Mouse (Mus musculus): Measurements from ENCODE around the gene Ngb. TPM values are rescaled to one million over a fixed set of nuclear protein-coding genes. Genes with fewer than 3 reads are reported as not detected.

Gene Ngb
- polyA plus RNA-seq, 1 experiment from 2014 or later = 3.0 TPM

DNA sequence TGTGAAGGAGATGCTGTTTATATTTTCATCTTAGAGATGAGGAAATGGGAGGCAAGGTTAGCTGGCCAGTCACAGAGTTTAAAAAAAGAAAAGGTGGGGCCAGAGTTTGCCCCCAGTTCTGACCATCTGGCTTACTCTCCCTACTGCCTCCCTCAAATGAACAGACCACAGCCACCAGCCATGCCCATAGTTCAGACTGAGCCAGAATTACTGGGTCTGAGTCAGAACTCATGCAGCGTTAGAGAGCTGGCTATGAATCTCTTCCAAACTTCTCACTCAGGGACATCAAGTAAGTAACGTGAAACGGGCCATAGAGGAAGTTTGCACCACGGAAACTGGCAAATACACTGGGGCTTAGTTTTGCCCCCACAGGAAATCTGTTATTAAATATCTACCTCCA is 2.5 kb upstream of the Ngb start:
- H3K9me3 ChIP-seq (replicated peaks; ENCODE audit: control insufficient read depth, low read length) = no peaks in the 10 kb centered on the region
- 68% methylated on average over 4 of the region's 4 CpGs for WGBS
- no peak for ATAC-seq (ENCODE audit: insufficient read depth, low FRiP score)
- no peak overlapping the region for H3K9ac ChIP-seq (ENCODE audit: low read length)
- H3K27me3 ChIP-seq (ENCODE audit: control insufficient read depth, insufficient read depth, low read length) = peaks cover 22% of the 10 kb centered on the region
- no peak overlapping the region for H3K4me3 ChIP-seq (replicated peaks; ENCODE audit: low read length)
- H3K4me2 ChIP-seq (ENCODE audit: low read depth, low read length) = no peak overlapping the region
- H3K4me1 ChIP-seq (ENCODE audit: control insufficient read depth, insufficient read depth, low read length) = 0 out of 2 replicates have a peak, but pooled peaks cover 4% of the 10 kb centered on the region
- H3K36me3 ChIP-seq (ENCODE audit: control insufficient read depth, insufficient read depth, low read length) = no peaks in the 10 kb centered on the region
- H3K27ac ChIP-seq (ENCODE audit: low read length) = no peak overlapping the region

DNA sequence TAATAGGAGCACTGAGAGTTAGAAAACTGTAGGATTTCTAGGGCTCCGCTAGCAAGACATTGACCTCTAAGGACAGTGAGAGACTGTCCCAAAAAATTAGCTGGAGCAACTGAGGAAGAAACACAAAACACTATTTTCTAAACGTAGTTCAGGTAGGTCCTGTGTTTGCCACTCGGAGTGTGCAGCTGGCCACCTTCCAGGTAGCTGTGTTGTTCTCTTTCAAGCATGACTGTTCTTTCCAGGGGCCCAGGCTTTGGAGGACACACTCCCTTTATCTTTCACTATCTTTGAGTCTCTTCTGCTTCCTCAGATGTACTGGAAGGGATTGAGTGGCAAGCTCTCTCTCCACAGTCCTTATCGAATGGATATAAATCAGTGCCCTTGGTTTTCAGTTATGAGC is 1.1 kb upstream of the Ngb start:
- Histone ChIP-seq H3K27me3 (ENCODE audit: control insufficient read depth, insufficient read depth, low read length) (peaks cover 22% of the 10 kb centered on the region), H3K4me3 (replicated peaks; ENCODE audit: low read length) (no peak overlapping the region), H3K9me3 (replicated peaks; ENCODE audit: control insufficient read depth, low read length) (no peaks in the 10 kb centered on the region), H3K4me2 (ENCODE audit: low read depth, low read length) (no peak overlapping the region), H3K4me1 (ENCODE audit: control insufficient read depth, insufficient read depth, low read length) (0 out of 2 replicates have a peak, but pooled peaks cover 4% of the 10 kb centered on the region), H3K27ac (ENCODE audit: low read length) (no peak overlapping the region), H3K9ac (ENCODE audit: low read length) (no peak overlapping the region), H3K36me3 (ENCODE audit: control insufficient read depth, insufficient read depth, low read length) (no peaks in the 10 kb centered on the region)
- no peak for ATAC-seq (ENCODE audit: insufficient read depth, low FRiP score)
- 87% methylated on average over 4 of the region's 4 CpGs for WGBS

DNA sequence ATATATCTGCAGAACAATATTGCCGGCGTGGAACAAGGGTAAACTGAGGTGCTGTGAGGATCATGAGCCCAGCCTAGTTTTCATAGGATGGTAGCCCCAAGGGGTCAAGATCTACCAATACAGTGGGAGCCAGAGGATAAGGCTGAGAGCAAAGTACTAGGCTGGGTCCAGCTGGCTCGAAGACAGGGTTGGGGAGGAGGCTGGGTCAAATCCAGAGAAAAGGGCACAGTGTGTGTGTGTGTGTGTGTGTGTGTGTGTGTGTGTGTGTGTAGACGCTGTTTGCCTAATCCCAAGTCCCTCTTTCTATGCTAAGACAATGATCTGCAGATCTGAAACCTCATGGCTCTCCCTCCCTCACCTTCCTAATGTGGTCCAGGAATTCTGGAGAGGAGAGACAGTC is 2.0 kb downstream of the Ngb start:
- no peaks in the 10 kb centered on the region for H3K9me3 ChIP-seq (replicated peaks; ENCODE audit: control insufficient read depth, low read length)
- H3K27ac ChIP-seq (ENCODE audit: low read length) = no peak overlapping the region
- H3K27me3 ChIP-seq (ENCODE audit: control insufficient read depth, insufficient read depth, low read length) = peaks cover 22% of the 10 kb centered on the region
- no peaks in the 10 kb centered on the region for H3K36me3 ChIP-seq (ENCODE audit: control insufficient read depth, insufficient read depth, low read length)
- H3K9ac ChIP-seq (ENCODE audit: low read length) = no peak overlapping the region
- ATAC-seq (ENCODE audit: insufficient read depth, low FRiP score) = no peak
- no peak overlapping the region for H3K4me2 ChIP-seq (ENCODE audit: low read depth, low read length)
- 0 out of 2 replicates have a peak, but pooled peaks cover 4% of the 10 kb centered on the region for H3K4me1 ChIP-seq (ENCODE audit: control insufficient read depth, insufficient read depth, low read length)
- no peak overlapping the region for H3K4me3 ChIP-seq (replicated peaks; ENCODE audit: low read length)
- 84% methylated on average over 4 of the region's 4 CpGs for WGBS

DNA sequence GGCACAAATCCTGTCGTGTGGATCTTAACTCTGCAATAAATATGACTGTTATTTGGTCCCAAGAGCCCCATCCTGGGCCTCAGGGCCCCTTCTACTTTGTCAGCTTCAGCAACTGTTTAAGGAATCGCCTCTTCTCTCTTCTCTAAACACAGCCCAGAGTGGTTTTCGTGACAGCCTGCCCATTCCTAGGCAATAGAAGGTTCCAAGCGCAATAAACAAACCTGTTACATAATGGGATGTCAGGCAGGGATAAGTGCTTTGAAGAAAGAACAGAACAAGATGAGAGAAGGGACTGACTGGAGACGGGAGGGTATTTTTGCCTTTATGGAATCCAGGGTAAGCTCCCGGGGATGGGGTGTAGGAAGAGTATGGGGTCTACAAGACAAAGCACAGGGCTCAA is 8.7 kb downstream of the Ngb start:
- no peak overlapping the region for H3K4me2 ChIP-seq (ENCODE audit: low read depth, low read length)
- no peaks in the 10 kb centered on the region for H3K27me3 ChIP-seq (ENCODE audit: control insufficient read depth, insufficient read depth, low read length)
- ATAC-seq (ENCODE audit: insufficient read depth, low FRiP score) = no peak
- H3K27ac ChIP-seq (ENCODE audit: low read length) = no peak overlapping the region
- no peaks in the 10 kb centered on the region for H3K9me3 ChIP-seq (replicated peaks; ENCODE audit: control insufficient read depth, low read length)
- WGBS = 50% methylated on average over 6 of the region's 6 CpGs
- H3K4me1 ChIP-seq (ENCODE audit: control insufficient read depth, insufficient read depth, low read length) = no peaks in the 10 kb centered on the region
- no peak overlapping the region for H3K4me3 ChIP-seq (replicated peaks; ENCODE audit: low read length)
- H3K36me3 ChIP-seq (ENCODE audit: control insufficient read depth, insufficient read depth, low read length) = no peaks in the 10 kb centered on the region
- H3K9ac ChIP-seq (ENCODE audit: low read length) = no peak overlapping the region

DNA sequence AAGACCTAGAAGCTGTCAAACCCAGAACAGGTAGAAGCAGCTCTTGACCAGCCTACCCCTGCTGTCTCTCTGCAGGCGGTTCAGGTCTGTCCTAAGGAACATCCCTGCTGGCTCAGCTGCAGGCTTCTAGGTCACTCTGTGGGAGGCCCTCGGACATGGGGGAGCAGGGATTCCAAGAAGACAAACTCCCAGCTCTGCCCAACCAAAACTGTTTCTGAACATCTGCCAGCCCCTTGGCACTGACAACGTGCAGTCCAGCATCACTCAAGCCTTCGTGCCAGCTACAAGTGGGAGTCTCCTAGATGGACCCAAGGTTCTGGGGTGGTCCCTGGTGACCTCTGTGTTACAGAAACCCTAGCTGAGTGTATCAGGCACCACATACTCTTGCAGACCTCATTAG is 9.1 kb downstream of the Ngb start:
- Histone ChIP-seq H3K4me2 (ENCODE audit: low read depth, low read length) (no peak overlapping the region), H3K4me3 (replicated peaks; ENCODE audit: low read length) (no peak overlapping the region), H3K9me3 (replicated peaks; ENCODE audit: control insufficient read depth, low read length) (no peaks in the 10 kb centered on the region), H3K27me3 (ENCODE audit: control insufficient read depth, insufficient read depth, low read length) (no peaks in the 10 kb centered on the region), H3K27ac (ENCODE audit: low read length) (no peak overlapping the region), H3K36me3 (ENCODE audit: control insufficient read depth, insufficient read depth, low read length) (no peaks in the 10 kb centered on the region), H3K4me1 (ENCODE audit: control insufficient read depth, insufficient read depth, low read length) (no peaks in the 10 kb centered on the region), H3K9ac (ENCODE audit: low read length) (no peak overlapping the region)
- ATAC-seq (ENCODE audit: insufficient read depth, low FRiP score) = peak; percentile 21; the same call in 1 of the 2 replicates
- WGBS = 74% methylated on average over 4 of the region's 4 CpGs

DNA sequence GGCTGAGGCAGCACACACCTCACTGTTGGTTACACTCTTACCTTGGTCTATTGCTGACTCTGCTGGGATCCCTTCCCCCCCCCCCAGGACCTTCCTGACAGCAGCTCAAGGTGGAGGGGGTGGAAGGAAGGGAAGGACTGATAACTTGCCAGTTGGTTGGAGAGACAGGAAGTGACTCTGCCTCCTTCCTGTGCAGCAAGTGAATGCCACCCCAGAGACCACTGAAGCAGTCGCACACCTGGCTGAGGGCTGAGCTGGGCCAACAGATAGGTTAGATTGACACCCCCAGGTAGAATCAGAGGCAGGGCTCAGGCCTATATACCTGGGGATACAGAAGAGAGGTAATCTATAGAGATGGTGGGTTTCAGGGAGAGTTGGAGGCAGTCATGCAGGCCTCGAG is 10.4 kb downstream of the Ngb start:
- no peak for ATAC-seq (ENCODE audit: insufficient read depth, low FRiP score)
- no peak overlapping the region for H3K9ac ChIP-seq (ENCODE audit: low read length)
- H3K4me1 ChIP-seq (ENCODE audit: control insufficient read depth, insufficient read depth, low read length) = no peaks in the 10 kb centered on the region

DNA sequence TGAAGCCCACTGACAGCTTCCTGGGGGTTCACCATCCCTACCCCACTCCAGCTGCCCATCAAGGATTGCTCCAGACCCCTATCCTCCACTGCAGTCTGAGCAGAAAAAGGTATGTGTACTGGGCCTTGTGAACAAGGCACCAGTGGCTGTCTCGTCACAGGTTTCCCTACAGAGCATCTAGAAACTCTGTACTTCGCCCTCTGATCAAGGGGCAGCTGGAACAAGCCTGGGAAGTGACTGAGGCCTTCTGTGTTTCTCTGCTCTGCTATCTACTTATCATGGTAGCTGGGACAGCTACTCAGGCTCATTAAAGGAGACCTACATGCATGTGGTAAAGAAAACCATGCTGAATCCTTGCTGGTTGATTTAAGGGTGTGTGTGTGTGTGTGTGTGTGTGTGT is 12.6 kb downstream of the Ngb start:
- WGBS = 74% methylated on average over 2 of the region's 2 CpGs
- Histone ChIP-seq H3K9me3 (replicated peaks; ENCODE audit: control insufficient read depth, low read length) (no peaks in the 10 kb centered on the region), H3K4me3 (replicated peaks; ENCODE audit: low read length) (no peak overlapping the region), H3K4me2 (ENCODE audit: low read depth, low read length) (no peak overlapping the region), H3K36me3 (ENCODE audit: control insufficient read depth, insufficient read depth, low read length) (no peaks in the 10 kb centered on the region), H3K27ac (ENCODE audit: low read length) (no peak overlapping the region), H3K4me1 (ENCODE audit: control insufficient read depth, insufficient read depth, low read length) (no peaks in the 10 kb centered on the region), H3K27me3 (ENCODE audit: control insufficient read depth, insufficient read depth, low read length) (no peaks in the 10 kb centered on the region), H3K9ac (ENCODE audit: low read length) (no peak overlapping the region)
- no peak for ATAC-seq (ENCODE audit: insufficient read depth, low FRiP score)

More for the DNA sequence above, 10.4 kb downstream of the Ngb start:
- no peak overlapping the region for H3K4me3 ChIP-seq (replicated peaks; ENCODE audit: low read length)
- no peaks in the 10 kb centered on the region for H3K36me3 ChIP-seq (ENCODE audit: control insufficient read depth, insufficient read depth, low read length)
- no peaks in the 10 kb centered on the region for H3K9me3 ChIP-seq (replicated peaks; ENCODE audit: control insufficient read depth, low read length)
- H3K27me3 ChIP-seq (ENCODE audit: control insufficient read depth, insufficient read depth, low read length) = no peaks in the 10 kb centered on the region
- H3K27ac ChIP-seq (ENCODE audit: low read length) = no peak overlapping the region
- H3K4me2 ChIP-seq (ENCODE audit: low read depth, low read length) = no peak overlapping the region
- WGBS = 88% methylated on average over 2 of the region's 2 CpGs

DNA sequence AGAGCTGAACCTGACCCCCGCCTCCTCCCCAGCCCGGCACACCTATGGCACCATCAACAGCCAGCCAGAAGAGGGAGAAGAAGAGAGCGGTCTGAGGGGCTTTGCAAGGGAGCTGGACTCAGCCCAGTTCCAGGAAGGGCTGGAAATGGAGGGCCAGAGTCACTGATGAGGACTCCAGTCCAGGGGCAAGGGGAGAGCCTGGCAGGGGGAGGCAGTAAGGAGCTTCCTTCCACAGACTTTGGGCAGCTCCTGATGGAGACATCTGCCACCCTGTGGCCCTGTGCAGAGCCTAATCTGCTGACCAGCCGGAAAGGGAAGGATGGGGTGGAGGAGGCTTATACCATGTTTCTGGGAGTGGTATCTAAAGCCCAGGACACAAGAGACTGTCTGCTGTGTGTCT is 13.1 kb downstream of the Ngb start:
- H3K36me3 ChIP-seq (ENCODE audit: control insufficient read depth, insufficient read depth, low read length) = no peaks in the 10 kb centered on the region
- no peaks in the 10 kb centered on the region for H3K9me3 ChIP-seq (replicated peaks; ENCODE audit: control insufficient read depth, low read length)
- no peak overlapping the region for H3K27ac ChIP-seq (ENCODE audit: low read length)
- 56% methylated on average over 4 of the region's 4 CpGs for WGBS
- H3K4me1 ChIP-seq (ENCODE audit: control insufficient read depth, insufficient read depth, low read length) = no peaks in the 10 kb centered on the region
- no peak for ATAC-seq (ENCODE audit: insufficient read depth, low FRiP score)
- no peak overlapping the region for H3K4me2 ChIP-seq (ENCODE audit: low read depth, low read length)
- no peaks in the 10 kb centered on the region for H3K27me3 ChIP-seq (ENCODE audit: control insufficient read depth, insufficient read depth, low read length)
- H3K4me3 ChIP-seq (replicated peaks; ENCODE audit: low read length) = no peak overlapping the region
- H3K9ac ChIP-seq (ENCODE audit: low read length) = no peak overlapping the region

DNA sequence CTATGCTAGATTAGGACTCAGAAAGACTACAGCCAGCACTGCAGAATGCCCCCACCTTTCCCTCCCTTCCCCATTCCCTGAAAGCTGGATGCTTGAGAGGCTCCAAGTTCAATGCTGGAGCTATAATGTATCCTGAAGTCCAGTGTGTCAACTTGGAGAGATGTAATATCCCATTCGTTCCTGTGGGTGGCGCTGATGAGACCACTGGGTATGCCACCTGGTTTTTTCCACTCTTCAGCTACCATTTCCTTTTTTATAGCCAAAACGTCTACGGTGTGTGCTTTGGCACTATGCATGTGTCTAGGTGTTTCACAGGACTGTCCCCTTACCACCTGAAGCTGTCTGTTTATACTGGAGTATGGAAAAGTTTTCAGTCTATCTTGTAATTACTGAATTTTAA is 14.0 kb downstream of the Ngb start:
- Histone ChIP-seq H3K9me3 (replicated peaks; ENCODE audit: control insufficient read depth, low read length) (no peaks in the 10 kb centered on the region), H3K9ac (ENCODE audit: low read length) (no peak overlapping the region), H3K4me3 (replicated peaks; ENCODE audit: low read length) (no peak overlapping the region), H3K4me2 (ENCODE audit: low read depth, low read length) (no peak overlapping the region), H3K36me3 (ENCODE audit: control insufficient read depth, insufficient read depth, low read length) (no peaks in the 10 kb centered on the region), H3K27ac (ENCODE audit: low read length) (no peak overlapping the region), H3K27me3 (ENCODE audit: control insufficient read depth, insufficient read depth, low read length) (no peaks in the 10 kb centered on the region), H3K4me1 (ENCODE audit: control insufficient read depth, insufficient read depth, low read length) (no peaks in the 10 kb centered on the region)
- whole genome bisulfite sequencing = 46% methylated on average over 4 of the region's 4 CpGs
- ATAC-seq (ENCODE audit: insufficient read depth, low FRiP score) = no peak

DNA sequence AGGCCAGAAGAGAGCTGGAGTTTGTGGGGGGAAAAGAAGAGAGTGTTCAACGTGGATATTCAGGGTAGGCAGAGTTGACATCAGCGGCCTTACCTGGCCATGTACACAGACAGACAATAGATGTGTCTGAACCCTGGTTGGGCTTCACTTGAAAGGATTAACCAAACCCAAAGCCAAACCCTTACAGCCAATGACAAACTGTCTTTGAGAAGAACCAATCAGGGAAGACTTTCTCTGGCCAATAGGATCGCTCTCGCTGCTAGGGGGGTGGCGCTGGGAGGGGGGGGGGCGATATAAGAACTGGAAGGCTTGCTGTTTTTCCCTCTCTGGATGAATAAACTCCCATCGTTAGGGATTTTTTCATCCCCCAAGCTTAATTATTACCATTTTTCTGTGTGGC is 15.1 kb downstream of the Ngb start:
- ATAC-seq (ENCODE audit: insufficient read depth, low FRiP score) = no peak
- Histone ChIP-seq H3K27ac (ENCODE audit: low read length) (no peak overlapping the region), H3K27me3 (ENCODE audit: control insufficient read depth, insufficient read depth, low read length) (no peaks in the 10 kb centered on the region), H3K4me2 (ENCODE audit: low read depth, low read length) (no peak overlapping the region), H3K9ac (ENCODE audit: low read length) (no peak overlapping the region), H3K4me3 (replicated peaks; ENCODE audit: low read length) (no peak overlapping the region), H3K4me1 (ENCODE audit: control insufficient read depth, insufficient read depth, low read length) (no peaks in the 10 kb centered on the region), H3K9me3 (replicated peaks; ENCODE audit: control insufficient read depth, low read length) (no peaks in the 10 kb centered on the region), H3K36me3 (ENCODE audit: control insufficient read depth, insufficient read depth, low read length) (no peaks in the 10 kb centered on the region)
- 67% methylated on average over 7 of the region's 7 CpGs for WGBS

All from stomach, embryonic 16.5 days (tissue).